Mouse (Mus musculus): Measurements from ENCODE around the gene Il1rapl1. TPM values are rescaled to one million over a fixed set of nuclear protein-coding genes. Genes with fewer than 3 reads are reported as not detected.

Il1rapl1 gene
- polyA plus RNA-seq, 1 experiment from 2014 or later = 0.56 TPM

DNA sequence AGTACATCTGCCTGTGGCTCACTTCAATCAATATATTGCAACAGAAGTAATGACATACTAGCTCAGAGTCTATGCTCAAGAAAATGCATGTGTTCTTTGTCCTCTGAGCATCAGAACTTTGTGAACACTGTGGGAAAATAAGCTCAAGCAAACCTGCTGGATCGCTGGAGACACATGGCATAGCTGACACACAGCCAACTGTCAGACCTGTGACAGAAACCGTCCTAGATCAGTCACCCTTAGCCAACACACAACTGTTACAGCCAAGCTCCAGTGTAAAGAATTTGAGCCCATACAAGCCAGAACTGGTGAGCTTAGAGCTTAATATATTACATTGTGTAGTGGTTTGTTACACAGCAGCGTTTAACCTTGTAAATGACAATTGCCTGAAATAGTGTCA lies 45.1 kb downstream of the Il1rapl1 start:
- no peaks in the 10 kb centered on the region for H3K27me3 ChIP-seq
- H3K9ac ChIP-seq = no peak overlapping the region
- H3K36me3 ChIP-seq = no peaks in the 10 kb centered on the region
- ATAC-seq (replicated peaks; ENCODE audit: low FRiP score) = no peak
- no peaks in the 10 kb centered on the region for H3K9me3 ChIP-seq (replicated peaks)
- no peak overlapping the region for H3K4me2 ChIP-seq
- no peak overlapping the region for H3K27ac ChIP-seq
- no peak overlapping the region for H3K4me3 ChIP-seq (replicated peaks)
- no peaks in the 10 kb centered on the region for H3K4me1 ChIP-seq
- 79% methylated on average over 3 of the region's 3 CpGs for WGBS

DNA sequence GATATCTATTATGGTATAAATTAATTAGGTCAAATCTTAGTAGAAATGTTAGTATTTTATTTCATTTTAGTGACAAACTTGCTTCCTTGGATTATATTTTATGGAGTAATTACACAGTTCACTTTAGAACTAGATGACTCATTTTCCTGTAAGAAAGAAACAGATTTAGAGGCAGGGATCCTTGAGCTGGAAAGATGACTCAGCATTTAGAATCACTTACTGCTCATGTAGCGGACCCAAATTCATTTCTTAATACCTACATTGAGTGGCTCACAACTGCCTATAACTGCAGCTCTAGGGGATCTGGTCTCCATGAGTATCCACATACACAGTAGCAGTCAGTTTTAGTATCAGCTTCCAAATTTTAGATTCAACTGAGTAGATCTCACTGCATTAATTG lies 71.9 kb downstream of the Il1rapl1 start:
- WGBS = 89% methylated on average over 1 of the region's 1 CpGs
- H3K4me2 ChIP-seq = no peak overlapping the region
- no peak overlapping the region for H3K27ac ChIP-seq
- H3K27me3 ChIP-seq = no peaks in the 10 kb centered on the region
- H3K4me3 ChIP-seq (replicated peaks) = no peak overlapping the region
- no peaks in the 10 kb centered on the region for H3K9me3 ChIP-seq (replicated peaks)
- no peak overlapping the region for H3K9ac ChIP-seq
- H3K36me3 ChIP-seq = no peaks in the 10 kb centered on the region
- no peak for ATAC-seq (replicated peaks; ENCODE audit: low FRiP score)
- H3K4me1 ChIP-seq = no peaks in the 10 kb centered on the region

DNA sequence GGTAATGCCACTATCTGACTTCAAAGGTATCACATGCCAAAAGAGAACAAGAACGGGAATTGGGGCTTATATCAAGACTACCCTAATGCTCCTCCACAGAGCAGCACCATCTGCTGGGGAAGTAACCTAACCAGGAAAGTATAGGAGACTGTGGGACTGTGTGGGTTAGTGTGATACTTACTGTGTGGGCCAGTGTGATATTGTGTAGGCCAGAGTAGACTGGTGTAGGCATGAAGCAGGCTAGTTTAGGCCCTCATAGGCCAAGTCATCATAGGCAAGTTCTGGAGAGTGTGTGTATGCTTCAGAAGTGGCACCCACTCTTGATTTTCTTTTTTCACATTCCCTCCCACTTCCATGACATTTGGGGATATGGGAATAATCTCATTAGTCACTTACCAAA lies 76.5 kb downstream of the Il1rapl1 start:
- H3K9me3 ChIP-seq (replicated peaks) = no peaks in the 10 kb centered on the region
- no peak overlapping the region for H3K4me3 ChIP-seq (replicated peaks)
- ATAC-seq (replicated peaks; ENCODE audit: low FRiP score) = no peak
- WGBS = 59% methylated on average over 1 of the region's 1 CpGs
- no peaks in the 10 kb centered on the region for H3K36me3 ChIP-seq
- H3K4me2 ChIP-seq = no peak overlapping the region
- no peaks in the 10 kb centered on the region for H3K4me1 ChIP-seq
- H3K27ac ChIP-seq = no peak overlapping the region
- H3K9ac ChIP-seq = no peak overlapping the region
- H3K27me3 ChIP-seq = no peaks in the 10 kb centered on the region

DNA sequence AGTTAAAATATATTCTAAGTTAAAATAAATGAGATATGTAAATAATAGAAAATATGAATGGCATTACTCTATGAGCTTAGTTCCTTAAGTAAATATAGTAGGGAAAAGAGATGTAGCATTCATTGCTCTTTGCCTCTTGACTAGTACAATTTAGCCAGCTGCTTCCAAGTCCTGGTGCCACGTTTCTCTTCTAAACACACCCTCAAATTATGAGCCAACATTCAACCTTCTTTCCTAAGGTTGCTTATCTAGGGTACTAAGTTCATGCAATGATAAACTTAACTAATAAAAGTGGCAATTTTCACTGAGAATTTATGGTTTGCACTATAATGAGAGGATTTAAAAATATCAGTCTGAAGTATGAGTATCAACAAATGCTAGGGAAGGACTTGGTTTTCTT lies 218.3 kb downstream of the Il1rapl1 start:
- Histone ChIP-seq H3K4me1 (no peaks in the 10 kb centered on the region), H3K9me3 (replicated peaks) (no peaks in the 10 kb centered on the region), H3K27ac (no peak overlapping the region), H3K27me3 (no peaks in the 10 kb centered on the region), H3K36me3 (no peaks in the 10 kb centered on the region), H3K4me2 (no peak overlapping the region), H3K4me3 (replicated peaks) (no peak overlapping the region), H3K9ac (no peak overlapping the region)
- ATAC-seq (replicated peaks; ENCODE audit: low FRiP score) = no peak
- 79% methylated on average over 1 of the region's 1 CpGs for WGBS

DNA sequence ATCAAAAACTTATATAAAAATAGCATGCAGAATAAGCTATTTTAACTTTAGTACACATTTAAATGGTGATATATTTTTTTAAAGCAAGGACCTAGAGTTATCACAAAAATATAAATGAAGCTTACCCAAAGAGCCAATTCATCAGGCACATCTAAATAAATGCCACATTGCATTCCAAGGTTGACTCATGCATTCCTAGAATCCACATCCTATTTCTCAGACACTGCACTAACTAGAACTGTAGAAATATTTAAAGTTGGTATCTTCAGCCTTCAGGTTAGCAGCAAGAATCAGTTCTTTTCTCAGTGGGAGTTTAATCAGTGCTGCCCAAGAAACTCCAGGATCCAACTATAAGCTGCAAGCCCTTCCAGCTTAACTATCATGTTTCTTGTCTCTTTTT lies 223.5 kb downstream of the Il1rapl1 start:
- Histone ChIP-seq H3K9me3 (replicated peaks) (no peaks in the 10 kb centered on the region), H3K27me3 (no peaks in the 10 kb centered on the region), H3K4me2 (no peak overlapping the region), H3K9ac (no peak overlapping the region), H3K27ac (no peak overlapping the region), H3K4me1 (no peaks in the 10 kb centered on the region), H3K4me3 (replicated peaks) (no peak overlapping the region), H3K36me3 (no peaks in the 10 kb centered on the region)
- ATAC-seq (replicated peaks; ENCODE audit: low FRiP score) = no peak

DNA sequence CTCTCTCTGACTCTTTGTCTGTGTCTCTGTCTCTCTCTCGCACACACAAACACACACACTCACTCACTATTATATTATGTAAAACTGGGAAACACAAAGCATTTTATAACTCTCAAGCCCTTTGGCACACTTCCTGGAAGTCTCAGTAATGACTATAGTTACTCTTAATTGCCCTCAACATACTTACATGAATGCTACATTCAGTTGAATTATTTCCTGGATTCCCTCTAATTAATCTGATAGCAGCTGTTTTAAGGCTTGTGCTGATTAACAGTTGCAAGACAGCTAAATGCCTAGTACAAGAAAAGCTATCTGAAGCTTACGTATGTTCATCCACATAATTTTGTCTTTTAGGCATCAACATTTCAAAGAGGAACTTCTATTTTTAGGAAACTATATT lies 261.3 kb downstream of the Il1rapl1 start:
- no peak for ATAC-seq (replicated peaks; ENCODE audit: low FRiP score)
- H3K4me3 ChIP-seq (replicated peaks) = no peak overlapping the region
- 76% methylated on average over 2 of the region's 2 CpGs for WGBS
- H3K4me2 ChIP-seq = no peak overlapping the region
- no peaks in the 10 kb centered on the region for H3K4me1 ChIP-seq
- no peak overlapping the region for H3K9ac ChIP-seq
- H3K9me3 ChIP-seq (replicated peaks) = no peaks in the 10 kb centered on the region
- H3K27me3 ChIP-seq = no peaks in the 10 kb centered on the region
- H3K27ac ChIP-seq = no peak overlapping the region
- no peaks in the 10 kb centered on the region for H3K36me3 ChIP-seq

DNA sequence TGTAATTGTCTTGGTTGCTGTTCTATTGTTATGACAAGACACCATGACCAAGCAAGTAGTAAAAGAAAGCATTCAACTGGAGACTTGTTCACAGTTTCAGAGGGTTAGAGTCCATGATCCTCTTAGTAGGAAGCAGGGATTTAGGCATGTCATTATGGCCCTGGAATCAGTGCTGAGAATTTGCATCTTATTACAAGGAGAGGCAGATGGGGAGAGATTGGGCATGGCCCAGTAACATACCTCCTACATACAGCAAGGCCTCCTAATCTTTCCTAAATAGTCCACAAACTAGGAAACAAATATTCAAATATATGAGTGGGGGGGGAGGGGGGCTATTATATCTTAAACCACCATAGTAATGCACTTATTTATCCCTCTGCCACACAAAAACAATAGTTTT lies 301.6 kb downstream of the Il1rapl1 start:
- Histone ChIP-seq H3K4me3 (replicated peaks) (no peak overlapping the region), H3K9me3 (replicated peaks) (no peaks in the 10 kb centered on the region), H3K4me2 (no peak overlapping the region), H3K9ac (no peak overlapping the region), H3K27ac (no peak overlapping the region), H3K36me3 (no peaks in the 10 kb centered on the region), H3K27me3 (no peaks in the 10 kb centered on the region), H3K4me1 (no peaks in the 10 kb centered on the region)
- ATAC-seq (replicated peaks; ENCODE audit: low FRiP score) = no peak

DNA sequence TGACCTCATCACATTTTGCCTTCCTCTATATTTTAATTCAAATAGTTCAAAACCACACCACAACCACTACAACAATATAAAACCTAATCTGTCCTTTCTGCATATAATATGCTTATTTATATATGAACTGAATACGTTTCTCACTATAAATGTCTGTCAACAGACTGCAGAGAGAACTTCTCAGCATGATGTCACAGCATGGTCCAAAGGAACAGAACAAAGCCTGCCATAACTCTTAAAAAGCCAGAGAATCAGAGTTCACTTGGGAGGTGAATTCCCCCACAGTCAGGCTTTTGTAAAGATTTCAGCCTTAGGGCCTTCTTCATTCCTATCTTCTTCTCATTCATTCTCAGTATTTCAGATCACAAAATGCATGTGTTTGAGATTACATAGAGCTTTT lies 307.7 kb downstream of the Il1rapl1 start:
- no peak overlapping the region for H3K9ac ChIP-seq
- no peak overlapping the region for H3K4me3 ChIP-seq (replicated peaks)
- H3K27ac ChIP-seq = no peak overlapping the region
- no peaks in the 10 kb centered on the region for H3K9me3 ChIP-seq (replicated peaks)
- no peak for ATAC-seq (replicated peaks; ENCODE audit: low FRiP score)
- H3K27me3 ChIP-seq = no peaks in the 10 kb centered on the region
- 43% methylated on average over 1 of the region's 1 CpGs for WGBS
- H3K36me3 ChIP-seq = no peaks in the 10 kb centered on the region
- H3K4me2 ChIP-seq = no peak overlapping the region
- H3K4me1 ChIP-seq = no peaks in the 10 kb centered on the region

DNA sequence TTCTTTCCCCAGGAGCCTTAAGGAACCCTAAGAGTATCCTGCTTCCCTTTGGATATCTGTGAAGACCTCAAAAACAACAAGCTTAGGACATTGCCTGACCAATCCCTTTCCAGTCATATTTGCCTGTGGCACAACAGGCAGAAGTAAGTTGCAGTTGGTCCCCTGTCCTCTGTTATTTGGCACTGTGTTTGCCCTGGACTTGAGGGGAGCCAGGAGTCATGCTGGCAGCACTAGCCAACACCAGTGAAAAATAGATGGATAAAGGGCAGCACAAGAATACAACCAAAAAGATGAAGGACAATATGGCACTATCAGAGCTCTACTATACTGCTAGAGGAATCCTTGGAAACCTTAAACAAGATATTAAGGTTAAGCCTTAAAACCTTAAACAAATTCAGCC lies 322.4 kb downstream of the Il1rapl1 start:
- no peak overlapping the region for H3K27ac ChIP-seq
- no peak for ATAC-seq (replicated peaks; ENCODE audit: low FRiP score)
- no peak overlapping the region for H3K9ac ChIP-seq
- H3K36me3 ChIP-seq = no peaks in the 10 kb centered on the region
- no peaks in the 10 kb centered on the region for H3K9me3 ChIP-seq (replicated peaks)
- no peaks in the 10 kb centered on the region for H3K4me1 ChIP-seq
- no peaks in the 10 kb centered on the region for H3K27me3 ChIP-seq
- no peak overlapping the region for H3K4me2 ChIP-seq
- no peak overlapping the region for H3K4me3 ChIP-seq (replicated peaks)

DNA sequence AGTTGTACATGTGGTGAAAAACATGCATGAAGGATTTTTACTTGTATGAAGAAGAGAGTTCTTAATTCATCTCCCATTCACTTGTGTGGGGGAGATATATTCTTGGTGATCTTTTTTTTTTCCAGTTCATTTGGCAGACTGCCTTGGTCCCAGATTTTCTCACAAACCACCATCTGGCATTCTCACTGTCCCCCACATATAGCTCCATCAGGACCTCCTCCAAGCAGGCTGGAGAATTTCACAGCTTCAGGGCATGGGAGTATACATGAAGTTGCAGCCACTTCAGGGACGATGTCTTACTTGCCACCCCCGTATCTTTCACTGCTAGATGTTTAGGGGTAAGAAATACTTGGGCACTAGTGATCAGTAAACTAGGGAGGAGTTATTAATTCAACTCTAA lies 404.9 kb downstream of the Il1rapl1 start:
- Histone ChIP-seq H3K4me1 (no peaks in the 10 kb centered on the region), H3K36me3 (no peaks in the 10 kb centered on the region), H3K9ac (no peak overlapping the region), H3K27ac (no peak overlapping the region), H3K27me3 (no peaks in the 10 kb centered on the region), H3K9me3 (replicated peaks) (no peaks in the 10 kb centered on the region), H3K4me2 (no peak overlapping the region), H3K4me3 (replicated peaks) (no peak overlapping the region)
- WGBS = 79% methylated on average over 2 of the region's 2 CpGs
- ATAC-seq (replicated peaks; ENCODE audit: low FRiP score) = no peak

DNA sequence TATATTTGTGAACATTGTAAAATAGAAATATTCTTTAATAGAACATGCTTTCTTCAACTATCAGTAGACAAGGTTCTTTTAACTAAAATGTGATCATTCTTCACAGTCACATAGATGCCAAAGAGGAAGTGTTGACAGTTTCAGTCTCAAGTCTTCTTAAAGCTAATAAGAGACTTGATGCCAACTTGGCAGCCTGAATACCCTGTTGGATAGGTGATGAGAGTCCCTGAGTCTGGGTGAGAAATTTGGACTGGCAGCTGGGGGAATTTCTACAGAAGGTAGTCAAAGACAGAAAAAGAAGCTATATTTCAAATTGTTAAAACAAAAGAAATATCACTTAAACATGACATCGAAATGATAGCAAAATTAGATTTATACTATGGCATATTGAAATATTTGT lies 451.6 kb downstream of the Il1rapl1 start:
- no peaks in the 10 kb centered on the region for H3K36me3 ChIP-seq
- no peaks in the 10 kb centered on the region for H3K4me1 ChIP-seq
- H3K27me3 ChIP-seq = no peaks in the 10 kb centered on the region
- no peak for ATAC-seq (replicated peaks; ENCODE audit: low FRiP score)
- no peak overlapping the region for H3K9ac ChIP-seq
- H3K4me3 ChIP-seq (replicated peaks) = no peak overlapping the region
- no peak overlapping the region for H3K27ac ChIP-seq
- no peaks in the 10 kb centered on the region for H3K9me3 ChIP-seq (replicated peaks)
- WGBS = 80% methylated on average over 1 of the region's 1 CpGs
- no peak overlapping the region for H3K4me2 ChIP-seq

DNA sequence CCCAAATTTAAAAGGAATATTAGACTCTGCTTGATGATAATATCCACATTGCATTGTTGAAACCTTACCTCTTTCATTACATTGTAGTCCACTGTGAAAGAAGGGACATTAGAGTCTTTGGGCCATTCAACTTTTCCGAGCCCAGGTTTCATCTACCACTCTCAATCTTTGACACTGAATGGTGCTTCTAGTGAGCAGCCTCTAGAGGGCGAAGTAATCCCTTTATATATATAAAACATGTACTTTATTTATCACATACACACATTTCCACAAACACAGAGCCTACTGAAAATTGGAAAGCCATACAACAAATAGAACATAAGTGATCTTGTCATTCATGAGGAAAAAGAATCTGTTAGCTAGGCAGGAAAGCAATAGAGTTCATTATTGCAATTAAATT lies 459.8 kb downstream of the Il1rapl1 start:
- Histone ChIP-seq H3K4me3 (replicated peaks) (no peak overlapping the region), H3K4me1 (no peaks in the 10 kb centered on the region), H3K9me3 (replicated peaks) (no peaks in the 10 kb centered on the region), H3K27me3 (no peaks in the 10 kb centered on the region), H3K9ac (no peak overlapping the region), H3K4me2 (no peak overlapping the region), H3K27ac (no peak overlapping the region), H3K36me3 (no peaks in the 10 kb centered on the region)
- WGBS = 32% methylated on average over 2 of the region's 2 CpGs
- ATAC-seq (replicated peaks; ENCODE audit: low FRiP score) = no peak

DNA sequence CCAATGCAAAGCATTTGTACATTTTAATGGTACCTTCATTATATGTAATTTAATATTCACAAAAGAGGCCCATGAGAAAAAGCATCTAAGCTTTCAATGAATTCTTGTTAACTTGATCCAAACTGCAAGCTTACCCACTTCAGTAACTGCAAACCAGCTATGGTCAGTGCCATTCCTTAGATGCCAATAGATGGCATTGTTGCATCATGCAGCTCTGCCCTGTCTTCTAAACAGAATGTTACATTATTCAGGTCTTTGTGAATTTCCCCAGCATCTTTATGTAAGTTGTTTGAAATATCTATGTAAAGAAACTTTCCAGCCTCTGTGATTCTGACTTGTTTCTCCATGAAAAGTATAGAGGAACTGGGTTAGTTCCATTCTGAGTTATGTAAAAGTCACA lies 514.5 kb downstream of the Il1rapl1 start:
- Histone ChIP-seq H3K27me3 (no peaks in the 10 kb centered on the region), H3K9me3 (replicated peaks) (no peaks in the 10 kb centered on the region), H3K4me3 (replicated peaks) (no peak overlapping the region), H3K9ac (no peak overlapping the region), H3K4me2 (no peak overlapping the region), H3K4me1 (no peaks in the 10 kb centered on the region), H3K27ac (no peak overlapping the region), H3K36me3 (no peaks in the 10 kb centered on the region)
- ATAC-seq (replicated peaks; ENCODE audit: low FRiP score) = no peak

DNA sequence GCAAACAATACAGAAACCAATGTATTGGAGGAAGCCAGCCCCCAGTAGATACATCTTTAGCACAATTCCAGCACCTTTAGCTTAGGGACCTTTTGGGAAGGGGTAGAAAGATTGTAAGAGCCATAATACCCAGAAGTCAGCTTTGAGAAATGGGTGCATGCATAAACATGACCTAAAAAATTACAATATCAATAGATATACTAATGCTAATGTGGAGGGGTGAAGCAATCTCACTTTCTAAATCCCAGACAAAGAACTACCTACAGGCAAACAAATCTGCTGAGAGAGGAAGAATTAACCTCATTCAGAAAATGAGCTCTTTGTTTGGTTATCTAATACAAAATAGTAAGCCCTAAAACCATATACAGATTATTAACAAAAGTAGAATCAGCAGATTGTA lies 607.4 kb downstream of the Il1rapl1 start:
- Histone ChIP-seq H3K4me3 (replicated peaks) (no peak overlapping the region), H3K27ac (no peak overlapping the region), H3K36me3 (no peaks in the 10 kb centered on the region), H3K9ac (no peak overlapping the region), H3K4me2 (no peak overlapping the region), H3K9me3 (replicated peaks) (no peaks in the 10 kb centered on the region), H3K27me3 (no peaks in the 10 kb centered on the region), H3K4me1 (no peaks in the 10 kb centered on the region)
- no peak for ATAC-seq (replicated peaks; ENCODE audit: low FRiP score)
